Mouse (Mus musculus) thymus, adult 2 months (tissue): ENCODE data around the gene Sirt7.

ENCODE experiments used
- CTCF ChIP-seq: fragments of 200-500 bp; IDR thresholded peaks from 2 replicates; pipeline ENCODE4 v1.5.1; 2012; ENCODE audit warnings: mild to moderate bottlenecking, control low read depth, low read length, moderate library complexity, borderline replicate concordance; ENCODE audit not compliant: control insufficient read depth, poor library complexity, insufficient read depth; ENCODE audit errors: extremely low read depth
- POLR2A ChIP-seq: fragments of 200-500 bp; IDR thresholded peaks from 2 replicates; pipeline ENCODE4 v1.6.1; 2012; ENCODE audit warnings: mild to moderate bottlenecking, low read length, control low read depth, moderate library complexity; ENCODE audit not compliant: control insufficient read depth, poor library complexity, insufficient read depth; ENCODE audit errors: extremely low read depth

- no peak for TF ChIP-seq CTCF
- TF ChIP-seq POLR2A: no peak
Observed at GRCm38 (mm10) chr11:120648001-120648476, 23.0 kb upstream of the Sirt7 start, which contains the start of gene Myadml2.
